In genomic region chr16:87712986-87713693, GRCm38 (mm10) we compare ENCODE assay signal across 8 mouse cellular contexts. TPM values are rescaled to one million over a fixed set of nuclear protein-coding genes. Genes with fewer than 3 reads are reported as not detected.
DNase-seq lines count a peak whose midpoint lies in the region; ATAC-seq and TF ChIP-seq lines count a peak whose summit lies in the region.

No protein-coding gene starts in this region.

- no peak overlapping the region for H3K9ac ChIP-seq in embryonic facial prominence, embryonic 14.5 days (ENCODE audit: low read depth, low read length)
- H3K9ac ChIP-seq in kidney, embryonic 15.5 days = no peak overlapping the region
- H3K9ac ChIP-seq in hindbrain, embryonic 13.5 days = no peak overlapping the region

- DNase-seq in embryonic facial prominence, embryonic 14.5 days (ENCODE audit: low spot score) = peak; percentile 33
- no peak for DNase-seq in embryonic facial prominence, embryonic 10.5 days (ENCODE audit: low spot score)
- DNase-seq in left cerebral cortex, postnatal 25 days (ENCODE audit: low spot score in 2 of 2) = no peak
- no peak for DNase-seq in layer of hippocampus, adult 18-20 months (ENCODE audit: low spot score in 2 of 2)

- H3K9me3 ChIP-seq in embryonic facial prominence, embryonic 14.5 days (ENCODE audit: control insufficient read depth, low read length) = no peaks in the 10 kb centered on the region
- no peaks in the 10 kb centered on the region for H3K9me3 ChIP-seq in embryonic facial prominence, embryonic 10.5 days
- H3K9me3 ChIP-seq in kidney, embryonic 15.5 days (replicated peaks) = no peaks in the 10 kb centered on the region
- H3K9me3 ChIP-seq in megakaryocyte, embryonic 14.5 days = no peaks in the 10 kb centered on the region
- H3K9me3 ChIP-seq in hindbrain, embryonic 13.5 days = no peaks in the 10 kb centered on the region

- no peak overlapping the region for H3K27ac ChIP-seq in embryonic facial prominence, embryonic 14.5 days (replicated peaks; ENCODE audit: low read depth, low read length)
- H3K27ac ChIP-seq in embryonic facial prominence, embryonic 10.5 days (replicated peaks) = no peak overlapping the region
- H3K27ac ChIP-seq in bone marrow macrophage, adult 2 months (ENCODE audit: insufficient read depth, low read depth, low read length) = no peak overlapping the region
- H3K27ac ChIP-seq in kidney, embryonic 15.5 days = no peak overlapping the region
- H3K27ac ChIP-seq in hindbrain, embryonic 13.5 days = no peak overlapping the region

- peaks cover 4% of the 10 kb centered on the region; the same call in 1 of the 2 replicates for H3K4me1 ChIP-seq in embryonic facial prominence, embryonic 14.5 days (ENCODE audit: control insufficient read depth, insufficient read depth, low read length)
- H3K4me1 ChIP-seq in embryonic facial prominence, embryonic 10.5 days = peaks cover 36% of the 10 kb centered on the region
- H3K4me1 ChIP-seq in bone marrow macrophage, adult 2 months (ENCODE audit: control insufficient read depth, insufficient read depth, low read length) = peaks cover 65% of the 10 kb centered on the region
- peaks cover 63% of the 10 kb centered on the region for H3K4me1 ChIP-seq in kidney, embryonic 15.5 days
- peaks cover 95% of the 10 kb centered on the region for H3K4me1 ChIP-seq in megakaryocyte, embryonic 14.5 days
- peaks cover 40% of the 10 kb centered on the region for H3K4me1 ChIP-seq in hindbrain, embryonic 13.5 days (replicated peaks)

- no peaks in the 10 kb centered on the region for H3K27me3 ChIP-seq in embryonic facial prominence, embryonic 14.5 days (replicated peaks; ENCODE audit: control insufficient read depth, insufficient read depth, low read length)
- no peaks in the 10 kb centered on the region for H3K27me3 ChIP-seq in embryonic facial prominence, embryonic 10.5 days (replicated peaks; ENCODE audit: low read depth, poor library complexity, severe bottlenecking)
- no peaks in the 10 kb centered on the region for H3K27me3 ChIP-seq in kidney, embryonic 15.5 days
- H3K27me3 ChIP-seq in megakaryocyte, embryonic 14.5 days (replicated peaks) = no peaks in the 10 kb centered on the region
- no peaks in the 10 kb centered on the region for H3K27me3 ChIP-seq in hindbrain, embryonic 13.5 days

- no peak for ATAC-seq in embryonic facial prominence, embryonic 14.5 days (ENCODE audit: low read depth)
- ATAC-seq in kidney, embryonic 15.5 days (replicated peaks; ENCODE audit: low FRiP score) = peak; percentile 64
- no peak for ATAC-seq in hindbrain, embryonic 13.5 days (ENCODE audit: low FRiP score)

- H3K4me2 ChIP-seq in embryonic facial prominence, embryonic 14.5 days (ENCODE audit: low read depth, low read length) = no peak overlapping the region
- H3K4me2 ChIP-seq in kidney, embryonic 15.5 days = no peak overlapping the region
- H3K4me2 ChIP-seq in hindbrain, embryonic 13.5 days = no peak overlapping the region

- WGBS in embryonic facial prominence, embryonic 14.5 days = 77% methylated on average over 18 of the region's 18 CpGs
- WGBS in embryonic facial prominence, embryonic 10.5 days = 82% methylated on average over 18 of the region's 18 CpGs
- WGBS in kidney, embryonic 15.5 days = 53% methylated on average over 18 of the region's 18 CpGs
- 86% methylated on average over 18 of the region's 18 CpGs for WGBS in hindbrain, embryonic 13.5 days

- no peak for TF ChIP-seq CTCF in bone marrow macrophage, adult 2 months (IDR thresholded peaks at IDR 0.05; ENCODE audit: low read depth, low read length)

- intact Hi-C loops in left cerebral cortex, postnatal 25 days (cut with DNase I) = no loop called here

- H3K4me3 ChIP-seq in embryonic facial prominence, embryonic 14.5 days (ENCODE audit: low read depth, low read length) = no peak overlapping the region
- no peak overlapping the region for H3K4me3 ChIP-seq in embryonic facial prominence, embryonic 10.5 days
- peak overlapping the region; percentile 5; the same call in 1 of the 2 replicates for H3K4me3 ChIP-seq in bone marrow macrophage, adult 2 months (ENCODE audit: insufficient read depth, low read length)
- no peak overlapping the region for H3K4me3 ChIP-seq in kidney, embryonic 15.5 days (replicated peaks)
- peak overlapping the region; percentile 91 for H3K4me3 ChIP-seq in megakaryocyte, embryonic 14.5 days (replicated peaks)
- no peak overlapping the region for H3K4me3 ChIP-seq in hindbrain, embryonic 13.5 days

- TF ChIP-seq POLR2A in bone marrow macrophage, adult 2 months (IDR thresholded peaks at IDR 0.05; ENCODE audit: borderline replicate concordance, low read depth, low read length) = no peak

- H3K36me3 ChIP-seq in embryonic facial prominence, embryonic 14.5 days (ENCODE audit: control insufficient read depth, insufficient read depth, low read length) = peaks cover 4% of the 10 kb centered on the region; the same call in 1 of the 2 replicates
- H3K36me3 ChIP-seq in embryonic facial prominence, embryonic 10.5 days (replicated peaks) = peaks cover 23% of the 10 kb centered on the region; the same call in 1 of the 2 replicates
- H3K36me3 ChIP-seq in kidney, embryonic 15.5 days = peaks cover 10% of the 10 kb centered on the region; the same call in 1 of the 2 replicates
- H3K36me3 ChIP-seq in megakaryocyte, embryonic 14.5 days (replicated peaks; ENCODE audit: low read length) = peaks cover 78% of the 10 kb centered on the region
- H3K36me3 ChIP-seq in hindbrain, embryonic 13.5 days = peaks cover 7% of the 10 kb centered on the region

RNA-seq across cellular contexts. Expression of gene Bach1, which starts 14.4 kb away (rescaled TPM):
- 11.9 and 12.8 TPM in 2 replicates for polyA plus RNA-seq in embryonic facial prominence, embryonic 14.5 days (2014; fragmentation: Nextera tagmentation; extraction: Ambion mirVana)
- 14.1 and 14.4 TPM in 2 replicates for polyA plus RNA-seq in embryonic facial prominence, embryonic 10.5 days (2016; fragmentation: Nextera tagmentation; extraction: Ambion mirVana)
- 75.6 and 78.9 TPM in 2 replicates for polyA plus RNA-seq in bone marrow macrophage, adult 2 months (2012; ENCODE audit: insufficient read depth, insufficient read length, missing spikeins)
- 11.0 and 13.6 TPM in 2 replicates for polyA plus RNA-seq in kidney, embryonic 15.5 days (2015; fragmentation: Nextera tagmentation; extraction: Ambion mirVana)
- 6.0 and 6.3 TPM in 2 replicates for polyA plus RNA-seq in megakaryocyte, embryonic 14.5 days (2012; ENCODE audit: insufficient read depth, low replicate concordance)
- 10 to 100 TPM; 11.9 to 13.3 TPM for total RNA-seq in left cerebral cortex, postnatal 25 days (2021)
- total RNA-seq in layer of hippocampus, adult 18-20 months (2021) = 10 to 100 TPM; 11.8 to 12.2 TPM
- polyA plus RNA-seq in hindbrain, embryonic 13.5 days (2015; fragmentation: Nextera tagmentation; extraction: Ambion mirVana) = 26.1 and 26.6 TPM in 2 replicates

Comparison
In these comparisons a context has a peak if more than half of its experiments do, and no peak if none do; other contexts are left out.
1. H3K4me3 ChIP-seq: peak in bone marrow macrophage, adult 2 months (single experiment) and megakaryocyte, embryonic 14.5 days (single experiment); none in embryonic facial prominence, embryonic 14.5 days (single experiment), embryonic facial prominence, embryonic 10.5 days (single experiment), kidney, embryonic 15.5 days (single experiment) and hindbrain, embryonic 13.5 days (single experiment).